Mouse (Mus musculus) lung, postnatal 4 days (tissue): ENCODE data around the gene Acaa1b.

Experiments used
- DNase-seq, 2 experiments: peaks; one replicate each; pipeline ENCODE4 v3.0.0; 2021

The Acaa1b gene

GRCm38 (mm10) chr9:119143372-119143771, 13.5 kb downstream of the Acaa1b start:
- DNase-seq = no peak

GRCm38 (mm10) chr9:119142066-119142465, 14.8 kb downstream of the Acaa1b start:
- no peak for DNase-seq

GRCm38 (mm10) chr9:119138836-119139235, 18.1 kb downstream of the Acaa1b start:
- DNase-seq = no peak

- DNase-seq = no peak
Observed at GRCm38 (mm10) chr9:119130692-119131091, 26.2 kb downstream of the Acaa1b start.

- no peak for DNase-seq
Observed at GRCm38 (mm10) chr9:119128436-119129181, 28.3 kb downstream of the Acaa1b start.

- DNase-seq = no peak
Observed at GRCm38 (mm10) chr9:119122596-119123369, 34.1 kb downstream of the Acaa1b start.

- no peak for DNase-seq
Observed at GRCm38 (mm10) chr9:119120168-119120560, 36.7 kb downstream of the Acaa1b start.

- DNase-seq = no peak
Observed at GRCm38 (mm10) chr9:119119409-119120167, 37.3 kb downstream of the Acaa1b start.

- no peak for DNase-seq
Observed at GRCm38 (mm10) chr9:119114911-119115310, 42.0 kb downstream of the Acaa1b start.

GRCm38 (mm10) chr9:119110640-119111039, 46.3 kb downstream of the Acaa1b start:
- no peak for DNase-seq

GRCm38 (mm10) chr9:119109685-119110353, 47.1 kb downstream of the Acaa1b start:
- no peak for DNase-seq

- DNase-seq = no peak
Observed at GRCm38 (mm10) chr9:119107566-119107965, 49.3 kb downstream of the Acaa1b start.

- no peak for DNase-seq
Observed at GRCm38 (mm10) chr9:119102783-119103113, 54.1 kb downstream of the Acaa1b start.

GRCm38 (mm10) chr9:119101992-119102782, 54.7 kb downstream of the Acaa1b start, which contains the start of gene Dlec1:
Gene Dlec1, plus strand, starts transcription at chr9:119102478.
- DNase-seq = peak; percentile 78 to 81

- peak; percentile 46 to 55 for DNase-seq
Observed at GRCm38 (mm10) chr9:119100177-119100898, 56.6 kb downstream of the Acaa1b start.
